ENCODE assay signal across 8 mouse cellular contexts in the genomic region with DNA sequence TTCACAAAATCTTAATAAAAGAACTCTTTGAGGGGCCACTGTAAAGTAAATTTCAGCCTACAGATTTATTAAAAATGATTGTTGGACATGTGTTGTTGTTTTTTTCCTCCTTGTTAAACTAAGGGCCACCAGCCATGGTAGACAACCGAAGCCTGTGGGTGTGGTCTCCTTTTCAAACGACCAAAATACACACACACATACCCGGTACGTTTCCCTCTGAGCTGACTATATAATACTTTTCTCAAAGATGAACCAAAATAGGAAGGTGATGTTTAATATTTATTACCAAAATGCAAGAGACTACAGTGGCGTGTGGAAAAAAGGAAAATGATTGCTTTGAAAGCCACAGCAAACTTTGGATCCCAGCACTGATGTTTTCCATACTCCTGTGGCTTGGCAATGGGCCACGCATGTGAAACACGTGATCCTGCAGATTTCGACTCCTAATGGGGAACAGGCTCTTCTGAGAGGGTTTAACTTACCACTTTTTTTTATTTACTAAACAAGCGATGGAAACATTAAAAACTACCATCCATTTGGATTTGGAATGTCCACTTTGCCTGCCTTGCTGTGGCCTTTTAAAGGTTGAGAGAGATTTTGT. TPM values are rescaled to one million over a fixed set of nuclear protein-coding genes. Genes with fewer than 3 reads are reported as not detected.
DNase-seq lines count a peak whose midpoint lies in the region; ATAC-seq and TF ChIP-seq lines count a peak whose summit lies in the region.

No protein-coding gene starts in this region.

- H3K27me3 ChIP-seq in liver, postnatal 0 days (ENCODE audit: insufficient read depth, low read length) = peaks cover 2% of the 10 kb centered on the region; the same call in 1 of the 2 replicates

- H3K36me3 ChIP-seq in liver, postnatal 0 days (replicated peaks; ENCODE audit: insufficient read depth, low read length) = peaks cover 40% of the 10 kb centered on the region

- WGBS in liver, postnatal 0 days (ENCODE audit: insufficient replicate concordance) = 26% methylated on average over 9 of the region's 9 CpGs

- TF ChIP-seq EP300 in liver, postnatal 0 days (IDR thresholded peaks at IDR 0.05; ENCODE audit: low read depth) = no peak; the same call in 1 of the 2 replicates

- peak overlapping the region; percentile 48 for H3K9ac ChIP-seq in liver, postnatal 0 days (replicated peaks)

- DNase-seq in layer of hippocampus, adult 2 months (ENCODE audit: low spot score in 2 of 2) = no peak
- no peak for DNase-seq in layer of hippocampus, adult 8-10 months (ENCODE audit: low spot score in 2 of 2)
- DNase-seq in adipocyte (ENCODE audit: low spot score) = peak; percentile 81
- peak; percentile 32 to 63 for DNase-seq in gastrocnemius, postnatal 4 days (ENCODE audit: low spot score in 2 of 2)
- DNase-seq in kidney, adult 11 months = peak; percentile 73
- DNase-seq in liver, postnatal 0 days = peak; percentile 64
- DNase-seq in frontal cortex, postnatal 10 days (ENCODE audit: low spot score in 2 of 2) = no peak
- DNase-seq in layer of hippocampus, adult 11-12 months (ENCODE audit: low spot score) = no peak

- peak overlapping the region; percentile 97 for H3K4me3 ChIP-seq in layer of hippocampus, adult 2 months
- peak overlapping the region; percentile 83 for H3K4me3 ChIP-seq in liver, postnatal 0 days (ENCODE audit: low read depth, low read length)

- H3K4me1 ChIP-seq in liver, postnatal 0 days (ENCODE audit: insufficient read depth) = peaks cover 38% of the 10 kb centered on the region

- H3K9me3 ChIP-seq in liver, postnatal 0 days (ENCODE audit: low read length) = no peaks in the 10 kb centered on the region

- TF ChIP-seq CTCF in layer of hippocampus, adult 2 months (conservative IDR thresholded peaks at IDR 0.05) = no peak
- no peak for TF ChIP-seq CTCF in liver, postnatal 0 days (IDR thresholded peaks at IDR 0.05; ENCODE audit: low read depth)

- H3K27ac ChIP-seq in layer of hippocampus, adult 2 months = peak overlapping the region; percentile 53
- H3K27ac ChIP-seq in liver, postnatal 0 days (ENCODE audit: low read depth) = peak overlapping the region; percentile 83

- peak overlapping the region; percentile 76 for H3K4me2 ChIP-seq in liver, postnatal 0 days (ENCODE audit: low read depth, low read length)

- no peak for ATAC-seq in liver, postnatal 0 days

RNA-seq across cellular contexts. Expression of gene Mylip, which starts 2.4 kb away (rescaled TPM):
- total RNA-seq in layer of hippocampus, adult 2 months (2021) = 10 to 100 TPM; 18.8 to 21.0 TPM
- 10 to 100 TPM; 19.9 to 29.6 (median 24.4) TPM for total RNA-seq in layer of hippocampus, adult 8-10 months (2022)
- 10 to 100 TPM in 1 of 2 experiments, 1 to 10 TPM in 1; 8.3 to 11.5 TPM for total RNA-seq in gastrocnemius, postnatal 4 days (2021)
- 6.9 and 7.4 TPM in 2 replicates for polyA plus RNA-seq in liver, postnatal 0 days (2015; fragmentation: Nextera tagmentation; extraction: Ambion mirVana)

Comparison
In these comparisons a context has a peak if more than half of its experiments do, and no peak if none do; other contexts are left out.
1. DNase-seq: peak in adipocyte (single experiment), gastrocnemius, postnatal 4 days (2 of 2), kidney, adult 11 months (single experiment) and liver, postnatal 0 days (single experiment); none in layer of hippocampus, adult 2 months (0 of 2), layer of hippocampus, adult 8-10 months (0 of 2), frontal cortex, postnatal 10 days (0 of 2) and layer of hippocampus, adult 11-12 months (single experiment).